Mouse (Mus musculus): ENCODE measurements around the gene Fyttd1.
"Not testable (repeated sequence)": the region's sequence is repeated elsewhere in the genome, so short reads cannot be mapped to it uniquely, and the experiment has no call there.

Fyttd1 gene

DNA sequence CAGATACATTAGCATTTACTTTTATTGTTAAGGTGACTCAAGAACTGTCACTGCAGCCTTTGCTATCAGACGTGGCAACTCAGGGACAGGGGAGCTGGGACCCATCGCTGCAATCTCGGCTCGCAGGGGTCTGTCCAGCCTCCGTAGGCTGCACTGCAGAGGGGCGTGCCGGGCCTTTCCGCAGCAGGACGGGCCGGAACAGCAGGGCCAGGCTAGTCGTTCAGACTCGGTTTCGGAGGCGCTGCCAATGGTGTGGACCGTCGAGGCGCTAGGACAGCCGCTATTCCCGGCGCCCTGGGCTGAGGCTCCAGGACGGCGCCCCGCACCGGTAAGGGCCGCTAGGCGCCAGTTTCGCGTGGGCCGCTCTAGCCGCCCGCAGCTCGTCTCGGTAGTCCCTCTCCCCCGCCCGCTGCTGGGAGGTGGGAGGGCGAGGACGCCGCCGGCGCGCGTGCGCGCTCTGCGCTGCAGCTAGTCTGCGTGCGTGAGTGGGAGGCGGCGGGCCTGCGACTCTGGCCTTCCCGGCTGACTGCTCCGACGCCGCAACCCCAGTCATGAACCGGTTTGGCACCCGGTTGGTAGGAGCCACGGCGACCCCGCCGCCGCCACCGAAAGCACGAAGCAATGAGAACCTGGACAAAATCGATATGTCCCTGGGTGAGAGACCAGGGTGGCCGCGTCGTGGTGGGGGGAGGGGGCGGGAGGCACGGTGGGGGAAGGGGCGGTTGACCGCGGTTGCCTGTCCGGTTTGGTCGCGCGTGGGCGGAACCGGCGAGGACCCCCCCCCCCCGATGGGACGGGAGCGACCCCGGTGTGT is at the start of gene Fyttd1, which contains the start of gene Rubcn:
Fyttd1 (plus strand) TSS at position 158 of the 814 bp plus-strand sequence.
Rubcn (minus strand) TSS at position 424 of the 814 bp plus-strand sequence.
- DNase-seq (ENCODE audit: low read depth) = peak; percentile 80

- no peak for DNase-seq (ENCODE audit: low read depth)
Measured at GRCm38 (mm10) chr16:32829104-32829503, 48.2 kb upstream of the Fyttd1 start.

GRCm38 (mm10) chr16:32831501-32831900 is 45.8 kb upstream of the Fyttd1 start:
- DNase-seq (ENCODE audit: low read depth) = no peak

DNA sequence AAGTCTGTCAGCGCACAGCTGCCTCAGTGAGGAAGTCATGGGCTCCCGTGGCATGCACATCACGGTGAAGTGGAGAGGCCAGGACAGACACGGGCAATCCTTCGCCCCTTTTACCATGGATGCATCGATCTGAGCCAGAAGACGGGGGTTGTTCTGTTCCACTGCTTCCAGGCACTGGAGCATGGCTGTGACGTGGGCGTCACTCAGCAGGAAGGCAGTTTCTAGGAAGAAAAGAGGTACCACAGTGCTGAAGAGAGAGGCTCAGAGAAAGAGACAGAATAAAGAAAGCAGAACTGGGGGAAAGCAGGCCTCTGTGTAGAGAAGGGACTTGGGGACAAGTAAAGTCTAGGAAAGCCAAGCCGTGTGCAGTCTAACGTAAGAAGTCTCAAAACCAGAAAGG is 30.2 kb upstream of the Fyttd1 start:
- no peak for DNase-seq (ENCODE audit: low read depth)

GRCm38 (mm10) chr16:32849042-32849830 is 28.1 kb upstream of the Fyttd1 start:
- no peak for DNase-seq (ENCODE audit: low read depth)

GRCm38 (mm10) chr16:32853492-32854049 is 23.7 kb upstream of the Fyttd1 start:
- DNase-seq (ENCODE audit: low read depth) = no peak

DNA sequence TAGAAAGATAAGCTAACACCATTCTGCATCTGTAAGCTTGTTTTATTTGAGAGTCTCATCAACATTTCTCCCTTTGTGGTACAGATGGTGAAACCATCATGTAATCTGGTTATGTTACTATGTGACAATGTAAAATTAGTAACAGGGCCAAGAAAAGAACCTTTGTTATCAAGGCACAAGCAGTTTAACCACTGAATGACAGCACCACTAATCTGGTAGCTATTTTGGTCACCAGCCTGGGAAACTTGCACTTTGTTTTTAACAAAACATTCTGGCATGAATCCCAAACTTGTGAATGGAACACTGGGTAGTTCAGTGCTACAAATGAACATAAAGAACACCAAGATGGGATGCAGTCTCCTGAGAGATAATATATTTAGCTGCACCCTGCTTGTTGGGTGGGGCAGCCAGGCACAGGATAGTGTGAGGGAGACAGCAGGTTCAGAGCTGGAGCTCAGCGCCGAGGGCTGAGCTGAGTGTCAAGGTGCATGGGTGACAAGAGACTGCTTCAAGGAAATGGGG is 23.2 kb upstream of the Fyttd1 start:
- DNase-seq (ENCODE audit: low read depth) = peak; percentile 53

GRCm38 (mm10) chr16:32856751-32857150 is 20.5 kb upstream of the Fyttd1 start:
- no peak for DNase-seq (ENCODE audit: low read depth)

- peak; percentile 19 for DNase-seq (ENCODE audit: low read depth)
Measured at GRCm38 (mm10) chr16:32858356-32858755, 18.9 kb upstream of the Fyttd1 start.

- DNase-seq (ENCODE audit: low read depth) = peak; percentile 87
Measured at GRCm38 (mm10) chr16:32858771-32859636, 18.3 kb upstream of the Fyttd1 start.

GRCm38 (mm10) chr16:32861813-32862385 is 15.4 kb upstream of the Fyttd1 start:
- DNase-seq (ENCODE audit: low read depth) = no peak

DNA sequence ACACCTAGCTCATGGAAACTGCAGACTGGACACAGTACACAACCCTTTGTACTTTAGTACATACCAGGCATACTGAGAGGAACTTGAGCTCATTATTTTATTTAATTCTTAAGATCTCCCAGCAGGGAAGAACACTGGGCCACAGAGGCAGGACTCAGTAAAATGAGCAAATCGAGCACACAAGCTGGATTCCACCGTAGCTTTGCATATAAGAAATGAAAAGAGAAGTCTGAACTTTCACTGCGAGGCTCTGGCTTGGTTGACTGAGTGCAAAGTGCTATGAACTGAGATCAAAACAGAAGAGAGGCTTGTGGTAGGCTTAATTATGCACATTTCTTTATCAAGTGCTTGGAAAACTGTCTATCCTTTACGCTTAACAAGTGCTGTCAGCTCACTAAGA is 11.9 kb upstream of the Fyttd1 start:
- no peak for DNase-seq (ENCODE audit: low read depth)

- no peak for DNase-seq (ENCODE audit: low read depth)
Measured at GRCm38 (mm10) chr16:32866713-32867112, 10.6 kb upstream of the Fyttd1 start.

DNA sequence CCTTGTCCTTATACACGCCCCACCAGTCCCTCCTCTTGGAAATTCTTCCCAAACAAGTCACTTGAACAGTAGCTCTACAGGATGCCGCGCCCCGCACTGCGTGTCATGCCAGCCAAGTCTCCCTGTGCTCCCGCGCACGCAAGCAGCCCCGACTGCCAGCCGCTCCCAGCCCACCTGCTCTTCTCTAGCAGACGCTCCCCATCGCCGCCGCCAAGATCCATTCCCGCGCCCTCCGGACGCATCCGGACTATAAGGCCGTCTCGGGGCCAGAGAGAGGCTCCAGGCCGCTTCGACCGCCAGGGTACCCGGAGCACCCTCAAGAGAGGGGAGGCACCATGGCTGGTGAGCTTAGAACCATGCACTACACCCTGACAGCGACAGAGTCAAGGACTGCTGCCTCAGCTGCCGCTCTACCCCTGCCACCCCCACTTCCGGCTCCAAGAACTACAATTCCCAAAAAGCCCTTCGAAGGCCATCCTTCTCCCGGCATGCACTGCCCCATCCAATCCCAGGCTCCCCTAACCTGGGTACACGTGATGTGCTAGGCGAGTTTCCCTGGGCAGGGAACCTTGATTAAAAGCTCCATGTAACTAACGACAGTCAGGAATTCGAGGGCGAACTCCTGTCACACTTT is 9.3 kb upstream of the Fyttd1 start:
- DNase-seq (ENCODE audit: low read depth) = peak; percentile 74

DNA sequence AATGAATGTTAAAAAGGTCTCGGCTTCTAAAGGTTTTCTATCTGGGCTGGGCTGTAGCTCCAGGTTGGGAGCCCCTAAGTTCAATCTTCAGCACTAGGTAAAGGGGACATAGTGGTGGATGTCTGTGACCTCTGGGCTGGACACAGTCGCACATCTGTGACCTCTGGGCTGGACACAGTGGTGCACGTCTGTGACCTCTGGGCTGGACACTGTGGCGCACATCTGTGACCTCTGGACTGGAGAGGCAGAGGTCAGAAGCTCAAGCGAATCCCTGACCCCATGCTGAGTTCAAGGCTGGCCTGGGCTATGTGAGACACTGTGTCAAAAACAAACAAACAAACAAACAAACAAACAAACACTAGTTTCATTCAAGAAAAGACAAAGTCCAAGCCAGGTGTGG is 7.1 kb upstream of the Fyttd1 start:
- no peak for DNase-seq (ENCODE audit: low read depth)

DNA sequence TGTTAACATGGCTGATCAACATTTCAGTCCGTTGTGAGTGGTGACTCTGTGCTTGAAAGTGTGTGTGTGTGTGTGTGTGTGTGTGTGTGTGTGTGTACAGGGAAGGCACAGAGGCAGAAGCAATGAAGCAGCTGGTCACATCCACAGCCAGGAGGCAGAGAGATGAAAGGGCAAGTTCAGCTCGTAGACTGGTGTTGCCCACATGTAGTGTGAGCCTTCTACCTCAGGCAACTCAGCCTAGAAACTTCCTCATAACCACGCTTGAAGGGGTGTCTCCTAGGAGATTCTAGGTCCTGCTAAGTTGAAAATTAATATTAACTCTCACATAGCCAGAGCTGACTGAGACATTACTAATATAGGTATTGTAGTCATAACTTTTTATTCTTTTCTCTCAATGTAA is 3.9 kb upstream of the Fyttd1 start:
- no peak for DNase-seq (ENCODE audit: low read depth)

DNA sequence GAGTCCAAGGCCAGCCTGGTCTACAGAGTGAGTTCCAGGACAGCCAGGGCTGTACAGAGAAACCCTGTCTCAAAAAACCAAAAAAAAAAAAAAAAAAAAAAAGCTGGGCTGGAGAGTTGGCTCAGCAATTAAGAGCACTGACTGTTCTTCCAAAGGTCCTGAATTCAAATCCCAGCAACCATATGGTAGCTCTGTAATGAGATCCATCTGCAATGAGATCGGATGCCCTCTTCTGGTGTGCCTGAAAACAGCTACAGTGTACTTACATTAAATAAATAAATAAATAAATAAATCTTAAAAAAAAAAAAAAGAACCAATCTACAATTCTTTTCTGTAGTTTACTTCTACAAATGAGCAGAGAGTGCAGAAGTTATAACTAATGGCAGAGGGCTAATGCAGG is 2.0 kb upstream of the Fyttd1 start:
- not testable (repeated sequence) for DNase-seq (ENCODE audit: low read depth)

DNA sequence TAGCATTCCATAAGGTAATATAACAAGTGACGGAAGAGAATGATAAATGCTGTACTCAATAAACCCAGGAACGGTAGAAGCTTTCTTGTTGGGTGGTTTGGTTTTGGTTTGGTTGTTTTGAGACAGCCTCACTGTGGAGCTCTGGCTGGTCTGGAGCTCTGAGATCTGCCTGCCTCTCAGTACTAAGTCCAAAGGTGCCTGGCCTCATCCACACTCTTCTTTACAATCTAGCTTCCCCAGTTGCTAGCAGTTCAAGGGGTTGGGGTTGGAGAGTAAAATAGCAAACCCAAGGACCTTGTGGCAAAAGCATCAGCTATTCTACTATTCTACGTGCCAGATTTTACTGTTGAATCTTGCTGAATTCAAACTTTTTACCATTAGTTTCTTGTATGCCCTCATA is 1.5 kb upstream of the Fyttd1 start:
- DNase-seq (ENCODE audit: low read depth) = no peak

GRCm38 (mm10) chr16:32876831-32877230 is 469 bp upstream of the Fyttd1 start:
- no peak for DNase-seq (ENCODE audit: low read depth)

GRCm38 (mm10) chr16:32878157-32878598 is 878 bp downstream of the Fyttd1 start:
- DNase-seq (ENCODE audit: low read depth) = no peak

Measured in fibroblast of lung, adult 2 months (primary cell).